Mouse (Mus musculus) large intestine, adult 2 months (tissue): ENCODE measurements around the gene Fancc. TPM values are rescaled to one million over a fixed set of nuclear protein-coding genes. Genes with fewer than 3 reads are reported as not detected.

Experiments used
- DNase-seq: peaks from one replicate; pipeline ENCODE4 v3.0.0-alpha.2; 2012; ENCODE audit warnings: low read depth, low spot score
- whole genome bisulfite sequencing: fragments of 180-500 bp; shearing (Covaris S2); methylation state at CpG from one replicate; pipeline ENCODE4 v1.1.7; 2018; 5-methylcytosine and 5-hydroxymethylcytosine counted together
- polyA plus RNA-seq: library from polyadenylated mRNA; depleted of rRNA; stranded (reverse); fragments of >200 nt; gene quantifications from 2 replicates; pipeline ENCODE4 v1.2.3, GENCODE M21; 2012

Fancc gene
- polyA plus RNA-seq, 1 experiment = 6.2 TPM

DNA sequence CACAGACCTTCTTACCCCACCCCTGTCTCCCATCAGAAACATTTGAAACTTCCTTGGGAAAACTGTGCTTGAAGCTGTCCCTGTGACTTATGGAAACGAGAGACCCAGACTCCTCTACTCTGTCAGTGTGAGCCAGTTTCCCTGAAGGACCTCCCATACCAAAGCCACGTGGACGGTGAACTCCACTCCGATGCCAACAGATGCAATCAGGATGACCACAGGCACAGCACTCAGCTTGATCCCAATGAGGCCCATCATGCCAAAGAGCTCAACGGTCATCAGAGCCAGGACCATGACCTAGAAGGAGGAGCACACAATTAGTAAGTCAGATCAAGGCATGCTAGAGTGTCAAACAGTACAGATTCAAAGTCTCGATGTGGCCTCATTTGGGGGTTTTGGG, 23.0 kb upstream of the Fancc start:
- WGBS = 85% methylated on average over 6 of the region's 6 CpGs
- DNase-seq = no peak

DNA sequence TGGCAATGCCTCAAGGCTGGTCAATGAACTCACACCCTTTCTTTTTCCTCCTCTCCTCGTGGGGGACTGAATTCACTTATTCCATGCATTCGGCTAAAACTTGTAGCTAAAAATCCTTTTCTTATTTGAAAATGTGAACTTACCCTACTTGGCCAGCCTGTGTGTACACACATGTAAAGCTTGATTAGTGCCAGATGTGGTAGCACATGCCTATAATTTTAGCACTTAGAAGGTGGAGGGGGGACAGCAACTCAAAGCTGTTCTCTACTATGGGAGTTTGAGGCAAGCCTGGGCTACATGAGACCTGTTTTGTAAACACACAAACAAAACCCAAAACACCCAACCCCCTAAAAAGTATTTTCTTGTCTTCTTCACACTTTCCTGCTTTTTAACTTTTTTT, 19.5 kb upstream of the Fancc start:
- WGBS = 73% methylated on average over 2 of the region's 2 CpGs
- DNase-seq = no peak

DNA sequence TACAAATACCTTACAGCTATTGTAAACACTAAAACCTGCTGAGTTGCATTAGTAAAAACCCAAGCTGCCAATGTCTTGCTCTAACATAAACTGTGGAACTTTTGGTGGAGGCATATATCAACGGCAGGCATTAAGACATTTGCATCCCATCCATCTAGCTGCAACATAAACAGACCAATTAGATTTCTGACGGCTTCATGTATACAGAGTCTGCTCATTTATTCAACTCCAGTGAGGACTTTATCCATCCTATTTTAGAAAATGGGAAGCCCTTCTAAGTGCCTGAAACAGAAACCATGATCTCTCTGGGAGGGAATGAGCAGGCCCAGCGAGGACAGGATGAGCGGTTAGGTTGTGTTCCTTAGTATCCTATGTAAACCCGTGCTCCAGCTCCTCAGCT, 18.5 kb upstream of the Fancc start:
- DNase-seq = no peak

DNA sequence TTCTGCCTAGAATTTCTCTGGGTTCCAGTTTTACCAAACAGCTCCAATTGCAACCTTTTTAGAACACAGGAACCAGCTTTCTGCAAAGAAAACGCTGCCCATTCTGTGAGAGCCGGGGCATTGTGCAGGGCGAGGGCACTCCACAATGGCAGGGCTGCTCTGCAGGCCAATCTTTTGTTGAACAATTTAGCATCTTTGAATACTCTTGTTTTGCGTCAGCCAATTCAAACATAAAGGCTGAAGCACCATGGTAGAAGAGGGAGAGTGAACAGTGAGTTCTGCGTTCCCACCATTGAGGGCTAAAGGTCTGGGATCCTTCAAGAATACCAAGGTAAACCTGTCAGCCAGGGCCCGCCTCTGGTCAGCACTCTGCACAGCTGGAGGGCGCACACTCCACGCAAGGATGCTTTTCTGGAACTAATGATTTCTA, 17.9 kb upstream of the Fancc start:
- WGBS = 85% methylated on average over 8 of the region's 8 CpGs
- no peak for DNase-seq

More for the DNA sequence above, 18.5 kb upstream of the Fancc start:
- WGBS = 65% methylated on average over 5 of the region's 5 CpGs

DNA sequence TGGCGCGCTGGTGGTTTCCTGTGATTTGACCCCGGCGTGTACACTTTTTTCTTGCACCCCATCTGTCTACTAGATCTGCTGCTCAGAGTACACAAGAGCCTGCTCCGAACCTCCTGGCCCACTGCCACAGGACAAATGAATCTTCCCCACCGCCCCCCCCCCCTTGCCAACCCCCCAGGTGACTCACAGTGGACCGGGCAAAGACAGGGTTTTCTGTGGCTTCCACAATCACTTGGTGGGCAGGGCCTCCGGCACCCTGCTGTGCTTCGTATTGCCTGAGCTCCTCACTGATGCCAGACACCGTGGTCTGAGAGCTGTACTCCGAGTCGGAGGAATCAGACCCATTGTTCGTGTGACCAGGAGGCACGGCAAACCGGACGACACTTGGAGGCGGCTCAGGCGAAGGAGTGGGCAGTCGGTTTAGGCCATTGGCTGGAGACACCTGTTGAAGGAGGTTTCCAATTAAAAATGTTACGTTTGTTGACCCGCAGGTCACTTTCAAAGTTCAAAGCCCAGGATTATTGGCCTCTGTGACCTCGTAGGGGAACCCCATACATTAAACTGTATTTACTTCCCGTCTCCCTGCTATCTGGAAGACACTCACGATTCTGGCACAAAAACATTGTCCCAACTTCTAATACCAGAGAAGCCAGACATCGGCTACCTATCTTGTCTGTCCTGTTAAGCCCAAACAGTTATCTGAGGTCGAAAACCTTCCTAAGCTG, 16.5 kb upstream of the Fancc start:
- 81% methylated on average over 26 of the region's 26 CpGs for WGBS
- DNase-seq = no peak

DNA sequence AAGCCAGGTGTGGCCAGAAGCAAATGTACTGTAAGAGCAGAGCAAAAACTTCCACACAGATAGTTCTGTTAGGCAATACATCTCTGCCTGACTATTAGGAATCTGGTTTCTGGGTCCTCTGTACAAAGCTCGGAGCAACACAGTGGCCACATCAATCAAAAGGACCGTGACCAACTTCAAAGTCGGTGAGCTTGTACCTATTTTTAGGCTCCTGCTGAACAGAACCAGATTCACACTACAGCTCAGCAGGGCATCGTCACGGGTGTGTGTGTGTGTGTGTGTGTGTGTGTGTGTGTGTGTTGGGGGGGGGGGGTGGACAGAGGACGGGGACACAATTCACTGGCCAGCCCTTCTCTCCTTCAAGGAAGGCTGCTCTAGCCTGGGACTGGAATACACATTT, 15.3 kb upstream of the Fancc start:
- no peak for DNase-seq
- WGBS = 73% methylated on average over 6 of the region's 6 CpGs

DNA sequence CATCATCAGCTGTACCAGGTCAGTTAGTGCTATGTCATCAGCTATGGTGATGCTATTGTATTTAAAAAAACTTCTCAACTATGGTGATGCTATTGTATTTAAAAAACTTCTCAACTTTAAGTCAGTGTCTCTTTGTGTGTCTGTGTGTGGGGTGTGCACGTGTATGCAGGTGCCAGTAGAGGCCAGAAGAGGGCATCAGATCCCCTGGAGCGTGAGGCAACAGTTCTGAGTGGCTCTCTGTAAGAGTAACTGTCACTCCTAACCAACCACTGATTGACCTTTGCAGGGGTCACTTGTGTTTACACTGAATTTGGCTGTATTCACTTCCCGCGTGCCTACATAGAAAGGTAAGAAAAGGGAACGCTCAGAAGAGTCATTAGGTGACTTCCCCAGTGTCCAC, 10.7 kb upstream of the Fancc start:
- DNase-seq = no peak
- 76% methylated on average over 5 of the region's 5 CpGs for WGBS

DNA sequence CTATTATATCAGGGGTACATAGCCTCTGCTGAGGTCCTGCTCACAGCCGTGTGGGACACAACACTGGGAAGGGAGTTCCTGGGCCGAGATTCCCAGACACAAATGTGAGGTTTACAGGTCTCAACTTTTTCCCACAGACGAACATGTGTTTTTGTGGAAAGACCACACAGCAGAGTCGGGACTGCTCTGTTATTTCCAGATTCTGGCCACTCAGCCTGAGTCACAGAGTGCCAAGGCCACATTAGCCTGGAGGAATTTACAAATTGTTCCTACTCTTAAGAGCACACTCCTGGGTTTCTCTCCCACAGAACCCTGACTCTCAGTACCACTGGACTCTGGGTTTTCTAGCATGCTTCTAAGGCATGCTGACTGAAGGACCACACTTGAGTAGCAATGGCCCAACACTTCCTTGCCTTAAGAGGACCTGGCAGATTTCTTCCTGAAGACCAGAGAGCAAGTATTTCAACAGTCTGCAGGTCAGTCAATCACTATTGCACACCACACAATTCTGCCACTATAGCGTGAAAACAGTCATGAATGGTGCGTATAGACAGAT, 10.0 kb upstream of the Fancc start:
- no peak for DNase-seq
- WGBS = 82% methylated on average over 6 of the region's 6 CpGs

DNA sequence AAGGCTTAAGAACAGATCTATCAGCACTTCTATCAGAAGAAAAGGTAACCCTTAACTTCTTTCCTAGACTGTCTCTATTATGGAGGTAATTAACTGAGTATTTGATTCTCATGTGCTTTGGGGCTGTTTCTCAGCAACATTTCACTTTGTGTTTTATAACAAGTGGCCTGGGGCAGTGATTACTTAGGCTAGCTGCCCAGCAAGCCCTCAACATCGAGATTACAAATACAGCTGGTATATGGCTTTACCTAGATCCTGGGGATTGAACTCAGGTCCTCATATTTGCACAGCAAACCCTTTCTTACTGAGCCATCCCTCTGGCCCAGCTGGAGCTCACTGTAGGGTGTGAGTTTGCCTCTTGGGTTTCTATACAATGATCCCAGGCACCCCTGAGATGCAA, 9.3 kb upstream of the Fancc start:
- 12% methylated on average over 1 of the region's 1 CpGs for WGBS
- no peak for DNase-seq

DNA sequence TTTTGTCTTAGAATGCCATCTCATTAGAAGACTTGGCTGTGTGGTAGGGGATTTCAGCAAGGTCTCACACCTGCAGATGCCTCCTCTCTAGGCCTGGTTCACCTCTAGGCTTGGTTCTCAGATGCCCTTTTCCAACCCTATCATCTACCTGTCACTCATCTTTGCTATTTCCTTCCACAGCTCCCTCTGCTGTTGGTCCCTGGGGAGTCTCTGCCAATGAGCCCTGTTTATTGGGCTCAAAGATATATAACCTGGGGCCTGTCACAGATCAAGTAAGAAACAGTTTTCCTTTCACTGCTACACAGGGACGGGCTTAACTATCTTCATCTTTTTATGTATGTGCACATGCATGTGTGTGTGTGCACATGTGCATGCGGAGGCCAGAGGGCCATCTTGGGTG, 5.3 kb upstream of the Fancc start:
- DNase-seq = no peak
- 88% methylated on average over 2 of the region's 2 CpGs for WGBS

DNA sequence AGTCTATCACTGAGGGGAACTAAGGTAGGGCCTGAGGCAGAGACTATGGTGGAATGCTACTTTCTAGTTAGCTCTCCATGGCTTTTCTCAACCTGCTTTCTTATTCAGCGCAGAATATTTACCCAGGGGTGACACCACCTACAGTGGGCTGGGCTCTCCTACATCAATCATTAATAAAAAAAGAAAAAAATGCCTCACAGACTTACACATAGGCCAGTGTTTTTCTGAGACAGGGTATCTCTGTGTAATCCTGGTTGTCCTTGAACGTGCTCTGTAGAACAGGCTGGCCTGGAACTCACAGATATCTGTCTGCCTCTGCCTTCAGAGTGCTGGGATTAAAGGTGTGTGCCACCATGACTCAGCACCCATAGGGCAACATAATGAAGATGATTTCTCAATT, 2.4 kb upstream of the Fancc start:
- DNase-seq = no peak
- WGBS = 63% methylated on average over 2 of the region's 2 CpGs

DNA sequence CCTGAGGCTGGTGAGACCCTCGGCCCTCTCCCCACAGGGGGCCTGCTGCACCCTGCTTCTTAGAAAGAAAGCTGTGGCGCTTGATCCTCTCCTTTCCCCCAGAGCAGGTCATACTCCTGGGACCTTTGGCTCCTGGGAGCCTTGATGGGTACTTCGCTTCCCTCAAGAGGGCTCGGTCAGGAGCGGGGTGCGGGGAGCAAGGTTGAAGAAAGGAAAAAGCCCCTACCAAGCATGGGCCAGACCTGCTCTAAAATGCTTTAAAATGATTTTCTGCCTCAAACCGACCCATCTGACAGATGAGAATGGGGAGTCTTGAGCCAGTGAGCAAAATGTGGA, 9.4 kb downstream of the Fancc start:
- WGBS = 79% methylated on average over 7 of the region's 7 CpGs
- DNase-seq = no peak

DNA sequence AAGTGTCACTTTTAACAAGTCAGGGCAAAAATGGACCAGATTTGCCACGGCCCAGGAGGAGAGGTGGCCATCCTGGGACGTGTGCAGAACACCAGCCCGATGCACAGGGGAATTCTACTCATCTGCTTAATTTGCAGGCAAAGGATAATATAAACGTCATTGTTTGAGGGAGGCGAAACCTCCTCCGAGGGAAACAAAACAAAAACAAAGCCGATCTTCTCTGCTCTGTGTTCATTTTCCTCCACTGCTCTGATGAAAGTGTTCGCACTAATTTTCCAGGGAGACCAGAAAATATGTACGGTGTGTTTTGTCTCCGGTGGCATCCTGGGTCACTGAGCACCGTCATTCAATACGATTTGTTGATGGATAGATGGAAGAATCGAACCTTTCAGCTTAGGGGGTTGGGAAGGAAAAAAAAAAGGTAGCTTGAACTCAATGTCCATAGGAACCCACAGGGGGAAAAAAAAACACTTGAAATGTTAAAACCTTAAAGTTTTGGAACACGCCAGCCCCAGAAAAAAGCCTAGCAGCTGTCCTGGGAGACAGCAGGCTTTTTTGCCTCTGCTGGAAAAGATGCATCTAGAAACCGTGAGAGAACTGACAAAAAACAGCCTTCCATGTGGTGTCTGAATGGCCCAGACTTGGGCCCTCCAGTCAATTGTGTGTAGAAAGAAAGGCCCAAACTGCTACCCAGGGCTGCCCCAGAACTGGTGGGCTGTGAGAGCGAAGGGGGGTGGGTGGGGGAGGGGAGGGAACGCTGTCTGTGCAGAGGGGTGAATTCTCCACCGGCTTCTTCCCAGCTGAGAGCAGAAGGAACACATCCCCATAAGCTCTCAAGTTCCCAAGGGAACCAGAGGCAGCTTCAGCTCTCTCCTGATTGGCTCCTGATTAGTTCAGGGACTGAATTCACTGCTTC, 10.0 kb downstream of the Fancc start:
- DNase-seq = no peak
- WGBS = 57% methylated on average over 18 of the region's 18 CpGs

DNA sequence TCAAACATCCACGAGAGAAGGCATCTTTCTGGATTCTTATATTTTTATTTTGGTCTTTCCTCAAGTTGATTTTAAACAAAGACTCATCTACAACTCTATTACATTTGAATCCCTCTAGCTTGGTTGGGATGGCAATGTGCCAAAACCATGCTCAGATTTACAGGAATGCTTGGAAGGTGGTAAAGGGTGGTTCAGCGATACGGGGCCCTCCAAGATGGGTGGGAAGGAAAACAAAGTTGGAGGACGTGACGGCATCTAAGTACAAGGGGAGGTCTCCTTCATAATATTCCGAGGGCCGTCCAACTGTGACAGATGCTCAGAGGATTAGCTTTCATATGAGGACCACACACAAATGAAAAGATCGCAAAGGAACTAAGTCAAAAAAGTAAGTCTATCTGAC, 21.7 kb downstream of the Fancc start:
- no peak for DNase-seq
- WGBS = 63% methylated on average over 8 of the region's 8 CpGs

DNA sequence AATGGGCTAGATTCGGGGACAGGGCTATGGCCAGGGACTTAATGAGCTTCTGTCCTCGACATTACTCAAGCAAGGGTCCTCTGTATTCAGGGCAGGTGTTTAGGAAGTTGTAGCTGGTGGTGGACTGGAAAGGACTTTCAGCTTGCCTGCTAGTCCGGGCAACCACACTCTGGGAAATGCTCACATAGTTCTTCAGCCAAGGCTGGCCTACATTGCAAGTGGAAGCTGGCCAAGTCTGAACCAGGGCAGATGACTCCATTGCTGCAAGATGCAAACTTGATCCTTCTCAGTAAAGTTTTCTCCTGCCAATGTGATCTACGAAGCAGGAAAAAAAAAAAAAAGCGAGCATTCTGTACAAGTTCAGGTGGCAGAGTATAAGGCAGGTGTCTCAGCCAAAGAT, 44.2 kb downstream of the Fancc start:
- WGBS = 71% methylated on average over 5 of the region's 5 CpGs
- no peak for DNase-seq

DNA sequence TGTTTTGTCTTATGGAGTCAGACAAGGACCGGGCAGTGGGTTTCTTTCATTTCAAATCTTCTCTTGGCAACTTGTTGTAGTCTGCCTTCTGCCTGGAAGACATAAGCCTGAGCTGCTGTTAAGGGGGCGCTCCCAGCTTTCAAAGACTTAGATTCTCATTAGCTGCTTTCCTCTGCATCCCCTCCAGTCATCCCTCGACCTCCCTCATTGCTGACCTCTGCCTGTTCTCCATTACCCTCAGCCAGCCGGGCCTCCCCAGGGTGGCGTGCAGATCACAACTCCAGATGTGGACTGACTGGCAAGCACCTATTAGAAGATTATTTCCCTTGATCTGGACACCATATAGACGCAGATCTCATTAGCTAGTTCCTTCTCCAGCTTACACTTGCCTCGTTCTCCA, 45.9 kb downstream of the Fancc start:
- no peak for DNase-seq

DNA sequence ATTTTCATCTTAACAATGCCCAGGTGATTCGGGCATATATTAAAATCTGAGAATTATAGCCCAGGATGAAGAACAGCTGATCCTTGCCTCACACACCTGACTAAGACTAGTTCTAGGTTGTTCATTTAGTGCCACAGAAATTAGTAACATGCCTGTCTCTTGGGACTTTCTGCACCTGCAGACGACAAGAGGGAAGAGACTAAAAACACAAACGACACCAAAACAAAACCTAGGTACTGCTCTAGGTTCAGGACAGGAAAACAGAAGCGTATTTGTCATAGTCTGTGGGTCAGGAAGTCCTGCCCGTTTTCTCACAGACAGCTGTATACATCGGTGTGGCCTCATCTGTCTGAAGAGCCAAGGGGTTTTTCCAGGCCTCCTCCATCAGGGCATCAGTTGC, 51.7 kb downstream of the Fancc start:
- 69% methylated on average over 6 of the region's 6 CpGs for WGBS
- no peak for DNase-seq

More for the DNA sequence above, 45.9 kb downstream of the Fancc start:
- WGBS = 68% methylated on average over 7 of the region's 7 CpGs

DNA sequence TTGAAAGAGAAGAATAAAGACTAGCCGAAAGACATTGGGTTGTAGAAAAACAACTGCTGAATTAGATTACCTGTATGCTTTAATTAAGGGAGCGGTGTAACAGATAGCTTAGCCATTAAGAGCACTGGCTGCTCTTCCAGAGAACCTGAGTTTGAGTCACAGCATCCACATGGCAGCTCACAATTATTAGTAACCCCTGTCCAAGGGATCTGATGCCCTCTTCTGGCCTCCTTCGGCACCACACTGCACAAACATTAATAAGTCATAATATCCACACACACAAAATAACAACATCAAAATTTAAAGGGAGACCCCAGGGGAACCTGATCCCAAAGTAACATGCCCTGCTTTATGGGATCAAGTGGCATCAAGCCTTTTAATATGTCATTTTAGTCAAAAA, 64.3 kb downstream of the Fancc start:
- no peak for DNase-seq
- WGBS = 88% methylated on average over 3 of the region's 3 CpGs

DNA sequence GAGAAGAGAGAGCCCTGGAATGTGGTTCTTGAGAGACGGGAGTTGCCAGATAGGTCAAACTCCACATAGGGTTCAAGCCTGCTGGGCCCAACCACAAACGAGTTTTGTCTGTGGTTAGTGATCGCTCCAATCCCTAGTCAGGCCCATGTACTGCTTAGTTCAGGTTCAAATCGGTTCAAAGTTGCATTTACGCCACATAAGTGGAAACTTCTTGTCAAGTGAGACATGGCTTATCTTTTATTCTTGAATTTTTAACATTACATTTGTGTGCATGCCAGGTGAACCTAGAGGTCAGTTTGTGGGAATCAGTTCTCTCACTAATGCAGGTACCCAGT, 65.3 kb downstream of the Fancc start:
- DNase-seq = no peak
- 3% methylated on average over 5 of the region's 5 CpGs for WGBS

DNA sequence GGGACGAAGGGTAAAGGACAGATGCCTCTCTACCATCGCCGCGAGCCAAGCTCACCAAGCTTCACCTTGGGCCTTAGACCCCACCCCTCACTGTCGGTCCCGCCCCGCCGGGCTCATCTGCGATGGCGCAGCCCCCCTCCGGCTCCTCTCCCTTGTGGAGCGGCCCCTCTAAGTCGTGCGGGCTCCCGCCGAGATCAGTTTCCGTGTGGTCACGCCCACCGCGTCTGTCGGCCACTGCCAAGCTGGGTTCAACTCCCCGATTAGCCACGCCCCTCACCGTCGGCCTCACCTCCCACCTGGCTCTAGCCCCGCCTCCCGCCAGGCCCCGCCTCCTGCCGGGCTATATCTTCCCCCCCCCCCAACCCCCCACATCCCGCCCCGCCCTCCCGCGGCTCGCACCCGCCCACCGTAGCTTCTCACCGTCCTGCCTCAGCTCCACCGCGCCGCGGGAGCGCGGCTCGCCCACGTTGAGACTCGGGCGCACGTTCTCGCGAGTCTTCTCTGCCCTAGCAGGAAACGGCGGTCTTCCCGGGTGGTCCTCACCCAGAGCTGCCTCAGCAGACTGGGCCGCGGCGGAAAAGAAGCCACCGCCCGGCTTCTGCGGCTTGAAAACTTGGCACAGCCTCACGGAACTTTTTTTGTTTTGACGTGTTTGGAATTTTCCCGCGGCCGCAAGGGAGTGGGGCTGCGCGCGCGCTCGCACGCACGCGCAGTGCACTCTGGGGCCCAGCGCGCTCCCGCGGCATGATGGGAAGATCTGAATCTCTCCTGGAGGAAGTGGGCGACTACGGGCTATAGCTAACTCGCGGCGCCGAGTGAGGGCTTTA, 65.8 kb downstream of the Fancc start:
- DNase-seq = peak; percentile 74

More for the DNA sequence above, 65.8 kb downstream of the Fancc start:
- WGBS = under 1% methylated on average over 80 of the region's 82 CpGs
